Mouse (Mus musculus): ENCODE data around the gene Slc4a2. TPM values are rescaled to one million over a fixed set of nuclear protein-coding genes. Genes with fewer than 3 reads are reported as not detected.
"Not testable (repeated sequence)": the region's sequence is repeated elsewhere in the genome, so short reads cannot be mapped to it uniquely, and the experiment has no call there.

The Slc4a2 gene
- polyA plus RNA-seq, 1 experiment: 47.5 TPM

DNA sequence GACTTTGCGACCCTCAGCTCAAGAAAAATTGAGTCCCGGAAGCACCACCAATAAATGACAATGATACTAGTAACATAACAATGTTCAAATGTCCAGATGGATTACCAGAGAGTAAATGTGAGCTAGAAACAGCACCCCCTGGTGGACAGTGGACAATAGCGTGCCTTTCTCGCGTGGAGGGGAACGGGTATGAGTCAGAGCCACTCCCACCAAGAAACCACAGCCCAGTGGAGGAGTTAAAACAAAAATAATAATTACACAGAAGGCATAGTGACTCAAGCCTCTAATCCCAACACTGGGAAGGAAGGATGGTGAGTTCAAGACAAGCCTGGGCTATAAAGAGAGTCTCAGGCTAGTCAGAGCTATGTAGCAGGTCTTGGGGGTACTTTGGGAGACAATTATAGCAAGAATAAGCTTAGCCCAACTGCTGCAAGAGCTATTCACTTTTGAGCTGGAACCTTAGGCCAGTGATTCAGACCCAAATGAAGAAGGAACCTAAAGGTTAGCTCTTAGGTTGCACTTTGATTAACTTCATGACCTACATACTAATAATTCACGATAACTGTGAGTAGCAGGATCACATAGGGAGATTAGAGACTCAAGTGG lies 30.1 kb upstream of the Slc4a2 start, which contains the start of gene Abcb8:
Gene Abcb8 (plus strand): TSS at position 272 of the 606 bp plus-strand sequence.
- H3K27ac ChIP-seq (ENCODE audit: insufficient read depth, low read length): peak within 1 kb of the TSS; percentile 92
- H3K36me3 ChIP-seq (ENCODE audit: control insufficient read depth, insufficient read depth, low read length): no peaks in the 10 kb centered on the region
- H3K4me1 ChIP-seq (ENCODE audit: control insufficient read depth, insufficient read depth, insufficient read length): peaks cover 7% of the 10 kb centered on the region; the same call in 1 of the 2 replicates
- 12% methylated on average over 7 of the region's 7 CpGs for WGBS
- TF ChIP-seq POLR2A (IDR thresholded peaks at IDR 0.05; ENCODE audit: low read depth, low read length) (no peak), CTCF (IDR thresholded peaks at IDR 0.05; ENCODE audit: extremely low read depth, insufficient read depth, insufficient read length, insufficient replicate concordance) (peak; percentile 71; the same call in 1 of the 2 replicates)
- DNase-seq (ENCODE audit: low read depth in 1 of 2, low spot score in 2 of 2): peak; percentile 80
- H3K27me3 ChIP-seq (ENCODE audit: control insufficient read depth, insufficient read depth, low read length): 0 out of 2 replicates have a peak, but pooled peaks cover 2% of the 10 kb centered on the region
- H3K4me3 ChIP-seq (ENCODE audit: extremely low read depth, insufficient read depth, insufficient read length): peak within 1 kb of the TSS; percentile 89

DNA sequence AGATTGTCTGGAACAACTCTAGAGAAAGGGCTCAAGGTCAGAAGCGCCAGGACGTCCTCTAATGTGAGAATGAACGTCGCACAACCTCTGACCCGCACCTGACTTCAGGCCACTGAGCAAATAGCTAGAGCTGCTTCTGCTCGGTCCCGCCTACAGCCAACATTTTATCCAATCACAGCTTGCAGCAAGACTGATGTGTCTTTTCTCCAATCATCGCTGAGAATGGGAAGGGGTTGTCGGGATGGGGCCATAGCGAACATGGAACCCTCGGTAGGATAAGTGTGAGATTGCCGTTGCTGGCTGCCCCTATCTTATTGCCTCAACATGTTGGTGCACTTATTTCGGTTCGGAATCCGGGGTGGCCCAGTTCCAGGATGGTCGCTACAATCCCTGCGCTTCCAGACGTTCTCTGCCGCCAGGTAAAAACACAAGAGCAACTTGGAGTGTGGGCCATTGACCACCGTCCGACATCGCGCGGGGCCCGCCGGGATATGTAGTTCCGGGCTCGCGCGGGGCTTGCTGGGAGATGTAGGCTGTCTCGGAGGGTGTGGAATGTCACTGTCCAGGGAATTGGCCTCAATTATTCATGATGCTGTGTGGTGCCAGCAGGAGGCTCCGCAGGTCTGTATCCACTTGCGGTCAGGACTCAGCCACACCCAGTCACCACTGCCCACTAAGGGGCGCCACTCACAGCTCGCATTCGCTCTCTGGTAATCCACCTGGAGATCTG lies 29.3 kb upstream of the Slc4a2 start:
- TF ChIP-seq CTCF (IDR thresholded peaks at IDR 0.05; ENCODE audit: extremely low read depth, insufficient read depth, insufficient read length, insufficient replicate concordance) (peak; percentile 27; the same call in 1 of the 2 replicates), POLR2A (IDR thresholded peaks at IDR 0.05; ENCODE audit: low read depth, low read length) (peak; percentile 25; the same call in 1 of the 2 replicates)
- H3K4me3 ChIP-seq (ENCODE audit: extremely low read depth, insufficient read depth, insufficient read length): peak overlapping the region; percentile 89
- peaks cover 6% of the 10 kb centered on the region; the same call in 1 of the 2 replicates for H3K4me1 ChIP-seq (ENCODE audit: control insufficient read depth, insufficient read depth, insufficient read length)
- peak; percentile 92 to 94 for DNase-seq (ENCODE audit: low read depth in 1 of 2, low spot score in 2 of 2)
- no peaks in the 10 kb centered on the region for H3K27me3 ChIP-seq (ENCODE audit: control insufficient read depth, insufficient read depth, low read length)
- 2% methylated on average over 36 of the region's 36 CpGs for WGBS
- no peaks in the 10 kb centered on the region for H3K36me3 ChIP-seq (ENCODE audit: control insufficient read depth, insufficient read depth, low read length)
- peak overlapping the region; percentile 92 for H3K27ac ChIP-seq (ENCODE audit: insufficient read depth, low read length)

DNA sequence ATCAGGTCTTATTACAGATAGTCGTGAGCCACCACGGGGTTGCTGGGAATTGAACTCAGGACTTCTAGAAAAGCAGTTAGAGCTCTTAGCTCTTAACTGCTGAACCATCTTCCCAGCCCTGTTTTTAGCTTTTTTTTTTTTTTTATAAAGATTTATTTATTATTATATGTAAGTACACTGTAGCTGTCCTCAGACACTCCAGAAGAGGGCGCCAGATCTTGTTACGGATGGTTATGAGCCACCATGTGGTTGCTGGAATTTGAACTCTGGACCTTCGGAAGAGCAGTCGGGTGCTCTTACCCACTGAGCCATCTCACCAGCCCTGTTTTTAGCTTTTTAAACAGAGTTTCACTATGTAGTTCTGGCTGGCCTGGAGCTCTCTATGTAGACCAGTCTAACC lies 27.4 kb upstream of the Slc4a2 start:
- 88% methylated on average over 6 of the region's 6 CpGs for WGBS
- H3K4me3 ChIP-seq (ENCODE audit: extremely low read depth, insufficient read depth, insufficient read length); H3K36me3 ChIP-seq (ENCODE audit: control insufficient read depth, insufficient read depth, low read length): not testable (repeated sequence)

DNA sequence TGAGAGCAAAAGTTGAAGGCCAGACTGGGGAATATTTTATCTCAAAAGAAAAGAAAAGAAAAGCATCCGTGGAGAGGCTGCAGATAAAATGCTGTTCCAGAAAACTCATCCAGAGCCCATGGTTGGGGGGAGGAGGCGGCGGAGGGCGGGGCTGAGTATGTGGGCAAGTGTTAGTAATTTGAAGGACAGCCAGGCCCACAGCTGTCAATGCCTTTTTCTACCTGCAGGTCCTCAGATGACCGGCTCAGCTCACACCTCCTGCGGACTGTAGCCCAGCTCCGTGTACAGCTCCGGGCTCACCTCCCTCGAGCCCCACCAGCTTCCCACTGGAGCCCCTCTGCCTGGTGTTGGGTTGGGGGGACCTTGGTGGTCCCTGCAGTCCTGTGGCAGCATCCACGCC lies 24.0 kb upstream of the Slc4a2 start:
- H3K27ac ChIP-seq (ENCODE audit: insufficient read depth, low read length): no peak overlapping the region
- no peaks in the 10 kb centered on the region for H3K27me3 ChIP-seq (ENCODE audit: control insufficient read depth, insufficient read depth, low read length)
- 92% methylated on average over 10 of the region's 10 CpGs for WGBS
- H3K36me3 ChIP-seq (ENCODE audit: control insufficient read depth, insufficient read depth, low read length): 0 out of 2 replicates have a peak, but pooled peaks cover 1% of the 10 kb centered on the region
- no peak for TF ChIP-seq CTCF (IDR thresholded peaks at IDR 0.05; ENCODE audit: extremely low read depth, insufficient read depth, insufficient read length, insufficient replicate concordance)
- TF ChIP-seq POLR2A (IDR thresholded peaks at IDR 0.05; ENCODE audit: low read depth, low read length): no peak
- no peak overlapping the region for H3K4me3 ChIP-seq (ENCODE audit: extremely low read depth, insufficient read depth, insufficient read length)
- no peaks in the 10 kb centered on the region for H3K4me1 ChIP-seq (ENCODE audit: control insufficient read depth, insufficient read depth, insufficient read length)
- no peak for DNase-seq (ENCODE audit: low read depth in 1 of 2, low spot score in 2 of 2)

More for the DNA sequence above, 27.4 kb upstream of the Slc4a2 start:
- not testable (repeated sequence) for DNase-seq (ENCODE audit: low read depth in 1 of 2, low spot score in 2 of 2); H3K4me1 ChIP-seq (ENCODE audit: control insufficient read depth, insufficient read depth, insufficient read length); H3K27me3 ChIP-seq (ENCODE audit: control insufficient read depth, insufficient read depth, low read length); H3K27ac ChIP-seq (ENCODE audit: insufficient read depth, low read length)

DNA sequence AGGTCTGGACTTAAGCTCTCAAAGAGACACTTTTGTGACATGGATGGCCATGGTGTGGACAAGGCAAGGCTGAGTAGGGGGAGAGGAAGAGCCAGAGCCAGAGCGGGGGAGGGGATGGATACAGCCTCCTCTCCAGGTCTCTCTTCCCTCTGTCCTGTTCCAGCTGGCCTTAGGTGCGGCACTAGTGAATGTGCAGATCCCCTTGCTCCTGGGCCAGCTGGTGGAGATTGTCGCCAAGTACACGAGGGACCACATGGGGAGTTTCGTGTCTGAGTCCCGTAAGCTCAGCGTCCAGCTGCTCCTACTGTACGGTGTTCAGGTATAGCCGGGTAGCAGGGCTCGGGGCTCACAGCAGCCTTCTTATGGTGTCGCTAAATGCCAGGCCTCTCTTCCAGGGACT lies 23.3 kb upstream of the Slc4a2 start:
- no peaks in the 10 kb centered on the region for H3K4me1 ChIP-seq (ENCODE audit: control insufficient read depth, insufficient read depth, insufficient read length)
- TF ChIP-seq POLR2A (IDR thresholded peaks at IDR 0.05; ENCODE audit: low read depth, low read length): no peak
- TF ChIP-seq CTCF (IDR thresholded peaks at IDR 0.05; ENCODE audit: extremely low read depth, insufficient read depth, insufficient read length, insufficient replicate concordance): no peak
- no peak overlapping the region for H3K27ac ChIP-seq (ENCODE audit: insufficient read depth, low read length)
- no peak for DNase-seq (ENCODE audit: low read depth in 1 of 2, low spot score in 2 of 2)
- H3K27me3 ChIP-seq (ENCODE audit: control insufficient read depth, insufficient read depth, low read length): no peaks in the 10 kb centered on the region
- H3K4me3 ChIP-seq (ENCODE audit: extremely low read depth, insufficient read depth, insufficient read length): no peak overlapping the region
- H3K36me3 ChIP-seq (ENCODE audit: control insufficient read depth, insufficient read depth, low read length): 0 out of 2 replicates have a peak, but pooled peaks cover 1% of the 10 kb centered on the region
- 95% methylated on average over 11 of the region's 11 CpGs for WGBS

DNA sequence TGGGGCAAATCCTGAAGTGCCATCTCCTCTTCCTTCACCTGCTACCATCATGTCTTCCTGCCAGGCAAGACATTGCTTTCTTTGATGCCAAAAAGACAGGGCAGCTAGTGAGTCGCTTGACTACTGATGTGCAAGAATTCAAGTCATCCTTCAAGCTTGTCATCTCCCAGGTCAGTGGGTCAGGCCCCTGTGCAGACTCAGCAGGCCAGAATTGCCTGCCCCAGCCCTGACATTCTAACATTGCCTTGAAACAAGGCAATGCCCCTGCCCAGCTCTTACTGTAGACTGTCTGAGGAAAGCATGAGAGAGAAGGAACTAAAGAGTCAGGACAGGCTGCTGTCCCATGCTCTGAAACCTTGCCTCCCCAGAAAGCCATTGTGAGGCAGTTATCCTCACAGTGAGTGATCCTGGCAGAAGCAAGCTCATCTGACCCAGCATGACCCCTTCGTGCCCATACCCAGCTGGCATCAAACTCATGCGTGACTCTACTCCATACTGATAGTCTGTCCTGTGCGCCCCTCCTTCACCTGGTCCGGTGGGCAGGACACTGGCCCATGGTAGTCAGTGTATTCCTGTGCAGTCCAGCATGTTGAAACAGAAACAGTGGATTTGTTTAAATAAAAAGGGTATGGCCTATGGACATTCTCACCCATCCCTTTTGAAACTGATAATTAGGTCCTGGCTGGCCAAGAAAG lies 22.6 kb upstream of the Slc4a2 start:
- 94% methylated on average over 5 of the region's 5 CpGs for WGBS
- H3K27ac ChIP-seq (ENCODE audit: insufficient read depth, low read length): no peak overlapping the region
- H3K27me3 ChIP-seq (ENCODE audit: control insufficient read depth, insufficient read depth, low read length): no peaks in the 10 kb centered on the region
- 0 out of 2 replicates have a peak, but pooled peaks cover 1% of the 10 kb centered on the region for H3K36me3 ChIP-seq (ENCODE audit: control insufficient read depth, insufficient read depth, low read length)
- TF ChIP-seq POLR2A (IDR thresholded peaks at IDR 0.05; ENCODE audit: low read depth, low read length): no peak
- no peak for TF ChIP-seq CTCF (IDR thresholded peaks at IDR 0.05; ENCODE audit: extremely low read depth, insufficient read depth, insufficient read length, insufficient replicate concordance)
- H3K4me3 ChIP-seq (ENCODE audit: extremely low read depth, insufficient read depth, insufficient read length): no peak overlapping the region
- no peak for DNase-seq (ENCODE audit: low read depth in 1 of 2, low spot score in 2 of 2)
- no peaks in the 10 kb centered on the region for H3K4me1 ChIP-seq (ENCODE audit: control insufficient read depth, insufficient read depth, insufficient read length)
